Mouse (Mus musculus) CD4-positive, CD25-positive, alpha-beta regulatory T cell, adult 9 weeks (primary cell): ENCODE measurements around the gene Klk12. TPM values are rescaled to one million over a fixed set of nuclear protein-coding genes. Genes with fewer than 3 reads are reported as not detected.

Source experiments
- polyA plus RNA-seq: library from polyadenylated mRNA; unstranded; fragments of 100-300 nt; shearing (Covaris generic); gene quantifications from one replicate; pipeline ENCODE4 v1.2.1, GENCODE M21; 2017

Klk12 gene
- polyA plus RNA-seq = not detected

GRCm38 (mm10) chr7:43768597-43768996 lies at the start of gene Klk12:
Klk12 (plus strand) TSS chr7:43768897.

GRCm38 (mm10) chr7:43774364-43774763 lies 5.7 kb downstream of the Klk12 start, which contains the start of gene Klk11:
Klk11 (plus strand) TSS chr7:43774604.

GRCm38 (mm10) chr7:43780746-43781145 lies 12.0 kb downstream of the Klk12 start, which contains the start of gene Klk10:
Klk10 (plus strand) TSS chr7:43781035.

GRCm38 (mm10) chr7:43791591-43791990 lies 22.9 kb downstream of the Klk12 start, which contains the start of gene Klk9:
Klk9 (plus strand) TSS chr7:43791891.

GRCm38 (mm10) chr7:43797333-43797769 lies 28.7 kb downstream of the Klk12 start, which contains the start of gene Klk8:
Klk8 (plus strand) TSS chr7:43797577.

GRCm38 (mm10) chr7:43810994-43811393 lies 42.3 kb downstream of the Klk12 start, which contains the start of gene Klk7:
Klk7 (plus strand) TSS chr7:43811294.

Other genes with a start within 250 kb of the Klk12 start
- not detected for gene Cd33, start 224.5 kb upstream of the Klk12 start, polyA plus RNA-seq
- gene Zfp658, start 206.6 kb upstream of the Klk12 start, polyA plus RNA-seq = 8.7 TPM
- 16.0 TPM for gene Zfp719, start 189.3 kb upstream of the Klk12 start, polyA plus RNA-seq
- not detected for gene Zfp819, start 161.7 kb upstream of the Klk12 start, polyA plus RNA-seq
- gene Ceacam18, start 134.2 kb upstream of the Klk12 start, polyA plus RNA-seq = not detected
- gene Siglece, start 108.7 kb upstream of the Klk12 start, polyA plus RNA-seq = 0.93 TPM
- 3.1 TPM for gene Ctu1, start 96.9 kb upstream of the Klk12 start, polyA plus RNA-seq
- gene Klk14, start 78.5 kb upstream of the Klk12 start, polyA plus RNA-seq = not detected
- gene Klk13, start 56.3 kb upstream of the Klk12 start, polyA plus RNA-seq = not detected
- gene Klk11, start 5.7 kb downstream of the Klk12 start, polyA plus RNA-seq = not detected
- gene Klk10, start 12.1 kb downstream of the Klk12 start, polyA plus RNA-seq = 0.33 TPM
- gene Klk9, start 23.0 kb downstream of the Klk12 start, polyA plus RNA-seq = 0.62 TPM
- 141 TPM for gene Klk8, start 28.7 kb downstream of the Klk12 start, polyA plus RNA-seq
- gene Klk7, start 42.4 kb downstream of the Klk12 start, polyA plus RNA-seq = not detected
- not detected for gene Klk6, start 55.6 kb downstream of the Klk12 start, polyA plus RNA-seq
- not detected for gene Klk5, start 73.1 kb downstream of the Klk12 start, polyA plus RNA-seq
- not detected for gene Klk4, start 112.3 kb downstream of the Klk12 start, polyA plus RNA-seq
- gene Klk15, start 164.8 kb downstream of the Klk12 start, polyA plus RNA-seq = not detected
- not detected for gene Klk1b8, start 181.8 kb downstream of the Klk12 start, polyA plus RNA-seq
- gene Klk1b1, start 197.9 kb downstream of the Klk12 start, polyA plus RNA-seq = not detected
- 1.1 TPM for gene Klk1b9, start 207.2 kb downstream of the Klk12 start, polyA plus RNA-seq
- not detected for gene Klk1b11, start 227.0 kb downstream of the Klk12 start, polyA plus RNA-seq
- not detected for gene Klk1b26, start 243.3 kb downstream of the Klk12 start, polyA plus RNA-seq